Mouse (Mus musculus) left cerebral cortex, postnatal 25 days (tissue): Measurements from ENCODE around the gene Gm2381. TPM values are rescaled to one million over a fixed set of nuclear protein-coding genes. Genes with fewer than 3 reads are reported as not detected.
"Not testable (repeated sequence)": the region's sequence is repeated elsewhere in the genome, so short reads cannot be mapped to it uniquely, and the experiment has no call there.

ENCODE experiments used
- DNase-seq, 2 experiments: peaks; one replicate each; pipeline ENCODE4 v3.0.0; 2022; ENCODE audit warnings: low spot score in 2 of 2, mixed read lengths in 1 of 2
- intact Hi-C: fragments of 180-260 bp; cut with DNase I; formaldehyde crosslinking; loops from one replicate; pipeline ENCODE4 v1.15.1; 2025
- total RNA-seq, 2 experiments: library from RNA; stranded (reverse); gene quantifications; 2 replicates each; pipeline ENCODE4 v1.2.3; 2021

The Gm2381 gene
- total RNA-seq: under 1 TPM; 0.14 to 0.16 TPM

DNA sequence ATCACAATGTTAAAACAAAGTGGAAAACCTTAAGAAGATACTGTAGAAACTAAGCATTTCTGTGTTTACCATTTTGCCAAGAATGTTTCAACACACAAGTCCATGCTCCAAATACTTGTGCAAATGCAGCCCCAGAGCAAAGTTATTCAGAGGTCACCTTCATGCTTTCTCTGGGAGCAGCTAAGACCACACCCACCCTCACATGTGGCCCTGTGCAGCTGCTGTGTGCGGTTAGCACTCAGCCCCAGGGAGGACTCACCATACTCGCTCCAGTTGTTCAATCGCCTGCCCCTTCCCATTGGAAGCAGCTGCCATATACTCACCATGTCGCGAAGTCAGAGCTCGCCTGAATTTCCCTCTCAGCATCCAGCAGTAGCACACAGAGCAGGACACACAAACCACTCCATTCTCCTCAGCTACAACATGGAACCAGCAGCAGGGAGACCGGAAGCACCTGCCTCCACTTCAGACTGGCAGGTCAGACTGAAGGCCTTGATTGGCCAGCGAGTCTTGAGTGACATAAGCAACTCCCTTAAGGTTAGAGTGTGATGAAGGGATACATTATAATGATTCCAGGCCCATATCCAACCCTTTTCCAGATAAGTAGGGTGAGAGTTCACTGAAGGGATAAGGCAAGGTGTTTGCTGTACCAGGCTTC lies at the start of gene Gm2381:
Gene Gm2381 (minus strand): TSS at position 434 of the 658 bp plus-strand sequence.
- intact Hi-C loops, DNase-seq: not testable (repeated sequence)

DNA sequence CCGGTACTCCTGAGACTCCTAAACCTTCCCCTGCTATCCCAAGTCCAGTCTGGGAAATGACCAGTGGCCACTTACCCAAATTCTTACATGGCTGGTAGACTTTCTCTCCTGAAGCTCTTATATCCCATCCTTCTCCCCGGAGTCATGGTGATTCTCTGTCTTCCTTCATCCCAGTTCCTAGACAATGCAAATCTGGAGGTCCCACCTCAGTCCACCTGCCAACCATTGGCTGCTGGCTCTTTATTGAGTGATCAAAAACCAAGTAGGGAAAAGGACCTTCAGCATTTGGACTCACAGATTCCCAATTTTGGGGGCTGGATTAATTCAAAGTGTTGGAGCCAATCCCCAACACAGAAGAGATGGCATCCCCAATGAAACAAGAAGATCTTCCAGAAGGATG lies 31.0 kb upstream of the Gm2381 start:
- DNase-seq, intact Hi-C loops: not testable (repeated sequence)

DNA sequence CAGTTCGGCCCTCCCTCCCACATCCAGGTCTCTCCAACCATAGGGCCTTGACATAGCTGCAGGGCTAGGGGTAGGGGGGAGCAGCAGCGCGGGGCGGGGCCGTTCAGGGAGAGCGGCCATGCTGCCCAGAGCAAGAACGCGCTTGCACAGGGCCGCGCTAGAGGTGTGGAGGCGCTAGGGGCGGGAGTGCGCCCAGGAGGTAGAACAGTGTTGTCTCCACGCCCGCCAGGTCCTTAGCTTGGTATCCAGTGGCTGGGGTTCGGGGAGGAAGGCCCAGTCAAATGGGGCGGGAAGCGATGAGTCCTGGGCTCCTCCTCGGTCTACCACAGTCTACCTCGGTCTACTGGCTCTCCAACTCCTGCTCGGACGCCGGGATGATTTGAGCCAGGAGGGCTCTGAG lies 11.1 kb upstream of the Gm2381 start:
- intact Hi-C loops: no loop called here
- DNase-seq: no peak

DNA sequence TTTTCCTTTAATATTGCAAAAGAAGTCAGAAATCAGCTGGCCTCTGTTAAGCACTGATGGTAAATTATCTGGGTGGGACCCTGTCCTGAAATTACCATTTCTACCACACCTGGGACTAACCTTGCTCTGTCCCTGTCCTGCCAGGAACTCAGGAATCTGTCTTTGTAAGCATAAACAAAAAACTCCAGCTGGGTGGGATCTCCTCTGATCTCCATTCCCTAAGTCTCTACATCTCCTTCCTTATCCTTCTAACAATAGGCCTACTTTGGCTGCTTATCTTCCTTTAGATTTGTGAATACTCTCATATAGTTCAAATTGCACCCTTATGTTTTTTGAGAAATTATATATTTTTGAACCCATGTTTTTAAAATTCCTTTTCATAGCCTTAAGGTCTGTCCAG lies 28.7 kb downstream of the Gm2381 start:
- intact Hi-C loops, DNase-seq: not testable (repeated sequence)

DNA sequence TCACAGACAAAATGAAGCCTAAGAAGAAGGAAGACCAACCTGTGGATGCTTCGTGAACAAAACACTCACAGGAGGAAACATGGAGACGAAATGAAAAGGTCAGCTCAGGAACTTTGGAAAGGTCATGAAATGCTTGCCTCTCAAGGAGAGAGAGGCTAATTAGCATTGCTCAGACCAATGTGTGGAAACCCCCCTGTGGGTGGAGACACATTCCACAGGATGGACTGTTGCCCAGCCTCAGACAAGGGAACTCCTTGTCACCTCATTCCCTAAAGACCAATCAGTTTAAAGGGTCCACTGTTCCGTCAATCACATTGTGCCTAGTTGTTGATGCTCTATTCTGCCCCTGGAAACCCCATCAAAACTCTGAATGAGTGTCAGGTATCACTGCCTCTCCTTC lies 34.8 kb downstream of the Gm2381 start:
- intact Hi-C loops: no loop called here
- DNase-seq: no peak

DNA sequence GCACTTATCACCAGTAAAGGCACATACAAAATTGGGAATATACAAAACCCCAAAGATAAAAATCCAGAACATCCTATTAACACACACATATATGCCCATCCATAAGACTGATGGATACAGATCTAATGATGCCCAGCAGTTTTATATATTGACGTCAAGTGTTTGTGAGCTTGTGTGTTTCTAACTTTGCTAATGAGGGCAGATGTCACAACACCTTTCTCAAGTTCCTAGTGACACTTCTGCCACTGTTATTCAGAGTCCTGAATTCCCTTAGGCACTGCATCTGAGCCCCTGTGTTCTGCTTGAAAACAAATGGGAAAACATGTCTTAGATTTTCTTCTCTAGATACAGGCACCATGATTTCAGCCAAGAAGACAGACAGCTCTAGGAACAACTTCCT lies 73.6 kb downstream of the Gm2381 start, which contains the start of gene Vmn2r62:
Gene Vmn2r62 (minus strand): TSS at position 101 of the 400 bp plus-strand sequence.
- DNase-seq, intact Hi-C loops: not testable (repeated sequence)

Other genes with a start within 250 kb of the Gm2381 start
- gene Zfp976, start 224.6 kb downstream of the Gm2381 start, total RNA-seq: 1 to 10 TPM; 2.7 to 3.0 TPM
- gene Zfp975, start 174.5 kb downstream of the Gm2381 start, total RNA-seq: 1 to 10 TPM; 5.5 to 7.1 TPM
- not detected for gene Gm17067, start 140.2 kb downstream of the Gm2381 start, total RNA-seq
- gene Vmn2r62, start 73.7 kb downstream of the Gm2381 start, total RNA-seq: not detected
- gene Vmn2r63, start 66.6 kb upstream of the Gm2381 start, total RNA-seq: not detected
- not detected for gene Gm9268, start 151.5 kb upstream of the Gm2381 start, total RNA-seq
- gene Zfp936, start 247.0 kb upstream of the Gm2381 start, total RNA-seq: not detected